Mouse (Mus musculus): ENCODE data around the gene Gm26920.

GRCm38 (mm10) chr7:30010551-30011195, 79.5 kb downstream of the Gm26920 start:
- TF ChIP-seq SIN3A (IDR thresholded peaks at IDR 0.05; ENCODE audit: low read length) (no peak), CTCF (conservative IDR thresholded peaks at IDR 0.05 in 1 of 2, IDR thresholded peaks at IDR 0.05 in 1 of 2; ENCODE audit: low read depth in 2 of 2, low read length in 2 of 2) (no peak), EP300 (IDR thresholded peaks at IDR 0.05; ENCODE audit: low read length) (no peak), ZKSCAN1 (IDR thresholded peaks at IDR 0.05; ENCODE audit: borderline replicate concordance, low read depth, low read length) (no peak), MEF2A (IDR thresholded peaks at IDR 0.05; ENCODE audit: borderline replicate concordance, low read depth, low read length) (no peak), JUND (conservative IDR thresholded peaks at IDR 0.05; ENCODE audit: low read depth, low read length) (no peak), POLR2AphosphoS2 (IDR thresholded peaks at IDR 0.05; ENCODE audit: low read depth, low read length) (no peak), POLR2A (IDR thresholded peaks at IDR 0.05; ENCODE audit: low read depth, low read length) (no peak), MAFK (IDR thresholded peaks at IDR 0.05; ENCODE audit: insufficient replicate concordance, low read length) (no peak), USF2 (conservative IDR thresholded peaks at IDR 0.05; ENCODE audit: low read depth, low read length) (no peak)
